Mouse (Mus musculus) left cerebral cortex, adult 11 months (tissue): ENCODE results near the gene Samd7.
"Not testable (repeated sequence)": the region's sequence is repeated elsewhere in the genome, so short reads cannot be mapped to it uniquely, and the experiment has no call there.

Source experiments
- DNase-seq: peaks from one replicate; pipeline ENCODE4 v3.0.0; 2022; ENCODE audit warnings: low spot score

Gene Samd7

GRCm38 (mm10) chr3:30746006-30746405, at the start of gene Samd7:
Samd7 (plus strand) TSS chr3:30746293.
- no peak for DNase-seq

- peak; percentile 15 for DNase-seq
Observed at GRCm38 (mm10) chr3:30696346-30696745, 49.7 kb upstream of the Samd7 start.

GRCm38 (mm10) chr3:30697891-30698290, 48.2 kb upstream of the Samd7 start:
- no peak for DNase-seq

GRCm38 (mm10) chr3:30699711-30700505, 46.2 kb upstream of the Samd7 start, which contains the start of gene Lrrc31:
Lrrc31 (minus strand) TSS chr3:30699843.
- not testable (repeated sequence) for DNase-seq

- no peak for DNase-seq
Observed at GRCm38 (mm10) chr3:30705977-30706376, 40.1 kb upstream of the Samd7 start.

GRCm38 (mm10) chr3:30706614-30707276, 39.3 kb upstream of the Samd7 start:
- DNase-seq, result no peak

- DNase-seq, result no peak
Observed at GRCm38 (mm10) chr3:30710191-30710590, 35.9 kb upstream of the Samd7 start.

GRCm38 (mm10) chr3:30713334-30713733, 32.8 kb upstream of the Samd7 start:
- no peak for DNase-seq

- DNase-seq, result no peak
Observed at GRCm38 (mm10) chr3:30718649-30719048, 27.4 kb upstream of the Samd7 start.

- DNase-seq, result no peak
Observed at GRCm38 (mm10) chr3:30722036-30722435, 24.1 kb upstream of the Samd7 start.

GRCm38 (mm10) chr3:30722461-30722860, 23.6 kb upstream of the Samd7 start:
- no peak for DNase-seq

GRCm38 (mm10) chr3:30723179-30723578, 22.9 kb upstream of the Samd7 start:
- no peak for DNase-seq

- no peak for DNase-seq
Observed at GRCm38 (mm10) chr3:30724105-30724824, 21.8 kb upstream of the Samd7 start.

GRCm38 (mm10) chr3:30724848-30725465, 21.1 kb upstream of the Samd7 start:
- DNase-seq, result no peak

GRCm38 (mm10) chr3:30725514-30725913, 20.6 kb upstream of the Samd7 start:
- DNase-seq, result no peak

- DNase-seq, result no peak
Observed at GRCm38 (mm10) chr3:30727209-30727608, 18.9 kb upstream of the Samd7 start.

- DNase-seq, result no peak
Observed at GRCm38 (mm10) chr3:30729046-30729445, 17.0 kb upstream of the Samd7 start.

GRCm38 (mm10) chr3:30736809-30737208, 9.3 kb upstream of the Samd7 start:
- peak; percentile 26 for DNase-seq

GRCm38 (mm10) chr3:30741306-30741705, 4.8 kb upstream of the Samd7 start:
- no peak for DNase-seq

GRCm38 (mm10) chr3:30742891-30743290, 3.2 kb upstream of the Samd7 start:
- no peak for DNase-seq

- no peak for DNase-seq
Observed at GRCm38 (mm10) chr3:30748316-30748715, 2.2 kb downstream of the Samd7 start.

- DNase-seq, result no peak
Observed at GRCm38 (mm10) chr3:30754696-30755095, 8.6 kb downstream of the Samd7 start.
